Mouse (Mus musculus) adrenal gland, postnatal 10 days (tissue): ENCODE measurements at regions not wholly inside any gene's neighbourhood (a gene's known extent, or its start where the extent isn't known, plus 50 kb on each side); places are given as distances from the start of the nearest gene placed in this dataset.

Experiments
- DNase-seq: peaks from one replicate; pipeline ENCODE4 v3.0.0; 2021; ENCODE audit warnings: mixed read lengths

DNA sequence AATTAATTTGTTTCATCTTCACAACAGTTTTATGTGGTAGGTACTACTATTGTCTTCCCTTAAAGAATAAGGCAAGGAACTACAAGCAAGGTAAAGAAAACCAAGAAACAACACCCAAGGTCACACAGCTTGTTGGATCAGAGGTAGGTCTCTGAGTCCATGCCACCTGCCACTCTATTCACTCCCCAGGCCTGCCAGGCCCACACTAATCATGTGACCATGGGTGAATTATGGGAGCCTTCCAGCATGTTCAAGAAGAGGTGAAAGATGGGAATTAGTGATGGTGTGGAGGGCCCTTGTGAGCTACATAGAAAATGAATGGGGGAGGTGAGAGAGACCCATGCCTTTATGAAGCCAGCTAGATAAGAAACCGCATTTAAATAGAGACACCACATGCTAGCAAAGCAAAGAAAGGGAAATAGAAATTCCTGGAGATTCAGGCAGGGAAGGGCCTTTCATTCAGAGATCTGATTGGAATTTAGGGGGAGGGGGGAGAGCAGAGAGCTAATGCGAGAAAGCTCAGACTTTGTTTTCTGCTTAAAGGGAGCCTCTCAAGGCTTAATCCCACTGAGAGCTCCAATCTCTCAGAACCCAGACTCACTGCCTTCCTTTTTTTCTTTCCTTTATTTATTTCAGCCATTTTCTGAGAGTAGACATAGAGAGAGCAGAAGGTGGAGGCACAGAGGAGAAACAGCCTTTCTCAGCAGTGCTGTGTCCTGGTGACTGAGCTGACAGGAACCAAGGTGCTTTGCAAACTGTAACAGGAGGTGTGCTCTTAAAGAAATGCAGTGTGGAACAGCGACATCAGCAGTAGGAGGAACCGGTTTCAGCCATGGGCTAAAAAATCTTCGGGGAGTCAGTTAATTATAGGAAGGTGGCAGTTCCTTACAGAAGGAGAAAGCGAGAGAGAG lies 160.0 kb downstream of the Spata19 start:
- no peak for DNase-seq

DNA sequence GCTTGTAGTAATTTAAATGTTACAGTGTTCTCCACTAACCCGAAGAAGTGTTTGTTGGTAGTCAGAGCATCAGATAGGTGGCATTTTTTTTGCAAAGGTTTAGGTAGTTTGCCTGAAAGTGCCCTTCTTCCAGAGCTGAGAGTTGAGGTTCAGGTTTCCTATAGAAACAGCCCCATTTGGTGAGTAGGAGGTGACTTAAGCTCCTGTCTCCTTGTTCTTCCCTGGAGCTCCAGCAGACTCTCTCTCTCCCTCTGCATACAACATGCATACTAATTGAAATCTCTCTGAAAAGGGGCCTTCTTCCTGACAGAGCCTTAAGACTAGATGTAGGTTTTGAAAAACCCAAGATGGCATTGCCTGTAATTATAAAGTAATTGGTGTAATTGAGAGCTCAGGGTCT lies 161.3 kb downstream of the Spata19 start:
- DNase-seq = no peak

DNA sequence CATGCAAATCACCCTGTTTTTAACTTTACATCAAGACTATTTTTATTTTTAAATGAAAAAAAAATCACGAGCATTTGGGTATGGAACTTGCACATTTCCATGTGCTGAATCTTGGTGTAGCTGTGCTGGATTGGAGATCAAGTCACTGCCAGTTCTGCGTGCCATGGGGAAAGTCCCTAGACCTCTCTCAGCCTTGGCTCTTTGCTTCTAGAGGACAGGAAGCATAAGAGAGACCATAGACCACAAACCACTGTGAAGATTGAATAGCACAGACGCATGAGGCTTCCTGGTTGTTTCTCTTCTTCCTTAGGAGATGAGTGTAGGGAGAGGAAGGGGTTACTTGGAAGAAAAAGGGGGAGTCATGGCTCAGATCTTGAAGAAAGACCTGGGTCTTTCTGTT lies 161.7 kb downstream of the Spata19 start:
- no peak for DNase-seq

DNA sequence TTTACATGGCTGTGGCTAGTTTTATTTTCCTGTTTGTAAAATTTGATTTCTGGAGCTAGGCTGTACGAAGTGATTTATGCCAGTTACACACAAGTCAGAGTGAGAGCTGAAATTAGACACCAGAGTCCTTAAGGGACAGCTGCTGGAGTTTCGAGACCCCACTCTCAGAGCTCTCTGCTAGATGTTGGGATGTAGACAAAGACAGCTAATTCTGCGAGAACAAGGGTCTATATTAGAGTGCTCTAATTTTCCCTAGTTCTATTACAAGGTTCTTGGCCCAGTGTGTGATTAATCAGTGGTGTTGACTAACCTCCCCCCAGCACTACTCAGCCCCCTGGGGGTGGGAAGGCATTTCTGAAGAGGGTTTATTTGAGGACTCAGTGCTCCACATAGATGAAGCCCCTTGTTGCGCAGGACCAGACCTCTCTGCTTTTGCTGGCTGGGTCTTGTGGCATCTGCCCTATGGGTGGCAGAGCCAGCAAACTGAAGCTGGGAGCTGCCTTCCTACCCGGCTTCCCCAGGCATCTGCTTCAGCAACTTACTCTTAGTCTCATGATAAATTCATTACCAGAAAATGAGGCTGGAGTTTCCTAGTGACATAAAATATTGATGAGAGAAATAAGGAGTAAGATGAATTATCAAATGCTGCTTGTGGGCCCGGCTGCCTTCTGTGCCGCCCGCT lies 171.9 kb downstream of the Spata19 start:
- no peak for DNase-seq

DNA sequence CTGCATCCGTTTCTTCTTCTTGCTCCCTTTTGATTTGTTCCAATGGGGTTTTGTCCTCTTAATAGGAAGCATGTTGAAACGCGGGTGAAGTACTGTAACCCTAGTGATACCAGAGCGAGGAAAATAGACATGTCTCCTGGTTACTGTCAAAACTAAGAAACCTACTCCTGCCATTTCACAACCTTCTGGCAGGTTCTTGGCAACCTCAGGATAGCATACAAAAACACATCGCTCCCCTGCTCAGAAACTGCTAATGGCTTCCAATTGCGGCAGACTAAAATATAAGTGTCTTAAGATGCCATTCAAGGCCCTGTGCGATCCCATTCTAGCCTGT lies 172.4 kb downstream of the Spata19 start:
- no peak for DNase-seq

DNA sequence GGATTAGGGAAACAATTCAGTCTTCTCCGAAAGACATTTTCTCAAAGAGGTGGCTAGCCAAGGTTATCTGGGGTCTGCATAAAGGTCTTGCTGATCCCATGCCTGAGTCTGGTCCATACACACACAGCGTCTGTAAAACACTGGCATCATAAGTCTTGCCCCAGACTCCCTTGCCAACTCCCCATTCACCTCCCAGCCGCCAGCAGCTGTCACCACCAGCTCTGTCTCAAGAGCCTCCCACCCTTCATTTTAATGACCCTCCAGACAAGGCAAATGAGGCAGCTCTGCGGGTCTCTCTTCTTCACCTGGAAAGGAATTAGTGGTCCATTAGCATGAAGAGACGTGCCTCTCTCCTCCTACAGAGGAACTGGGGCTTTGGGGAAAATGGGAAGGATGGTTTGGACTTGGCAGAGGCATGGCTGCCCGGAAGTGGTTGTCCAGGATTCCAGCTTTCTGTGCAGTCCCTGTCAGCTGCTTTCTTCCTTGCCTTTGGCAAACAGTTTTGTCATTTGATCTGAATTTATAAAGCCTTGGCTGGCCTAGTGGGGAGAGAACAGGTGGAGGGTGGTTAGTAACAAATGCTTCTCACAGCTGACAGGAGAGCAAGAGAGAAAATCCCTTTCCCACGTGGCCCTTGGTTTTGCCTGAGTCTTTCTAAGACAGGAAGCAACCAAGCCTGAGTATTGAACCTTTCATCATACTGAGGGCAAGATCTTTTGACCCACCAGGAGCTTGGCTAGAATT lies 173.3 kb upstream of the Opcml start:
- DNase-seq = no peak

DNA sequence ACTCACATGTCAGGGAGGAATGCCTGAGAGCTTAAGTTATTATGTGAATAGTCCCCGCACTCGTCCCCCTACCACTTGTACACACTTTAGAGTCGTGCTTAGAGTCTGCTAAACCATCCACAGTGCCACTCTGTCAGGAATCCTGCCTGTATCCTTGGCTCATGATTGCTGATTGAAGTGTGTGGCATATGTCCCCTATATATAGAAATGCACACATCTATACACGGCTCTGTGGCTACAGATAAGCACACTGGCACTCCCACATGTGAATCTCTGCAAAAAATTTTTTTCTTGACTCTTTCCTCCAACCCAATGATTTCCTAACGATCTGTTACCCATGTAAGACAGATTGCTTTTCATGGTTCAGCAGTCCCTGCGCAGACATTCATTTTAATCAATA lies 155.7 kb upstream of the Opcml start:
- DNase-seq = no peak

DNA sequence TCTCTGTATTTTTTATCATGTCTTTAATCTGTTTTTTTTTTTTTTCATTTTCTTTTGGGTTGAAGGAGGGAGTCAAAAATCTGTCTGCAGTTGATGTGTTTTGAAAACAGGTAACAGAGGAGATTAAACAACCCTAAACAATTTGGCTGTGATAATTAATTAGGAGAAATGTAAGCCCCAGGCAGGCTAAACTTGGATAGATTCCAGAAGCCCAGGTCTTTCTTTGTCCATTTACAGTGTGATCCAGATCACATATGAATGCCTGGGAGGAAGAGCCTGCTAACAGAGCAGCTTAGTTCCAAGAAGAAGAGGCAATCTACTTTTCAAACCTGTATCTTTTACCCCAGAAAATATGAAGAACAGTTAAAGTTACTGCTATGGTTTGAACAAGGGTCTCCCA lies 150.0 kb upstream of the Opcml start:
- DNase-seq = no peak

DNA sequence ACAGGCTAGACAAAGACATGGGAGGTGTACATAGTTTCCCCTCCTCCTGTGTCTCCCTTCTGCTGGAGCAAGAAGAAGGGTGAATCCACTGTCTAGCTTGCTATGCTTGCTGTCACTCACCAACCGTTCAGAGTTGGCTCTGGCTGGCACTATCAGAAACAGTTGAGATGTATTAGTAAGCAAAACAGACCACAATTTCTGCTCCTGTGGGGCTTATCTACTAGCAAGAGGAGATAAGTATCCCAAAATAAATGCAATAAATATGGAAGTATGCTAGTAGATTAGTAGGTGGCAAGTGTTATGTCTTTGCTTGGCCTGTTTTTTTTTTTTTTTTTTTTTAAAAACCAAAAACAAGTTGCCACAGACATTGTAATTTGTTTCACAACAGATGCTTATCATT lies 147.3 kb upstream of the Opcml start:
- DNase-seq = no peak

DNA sequence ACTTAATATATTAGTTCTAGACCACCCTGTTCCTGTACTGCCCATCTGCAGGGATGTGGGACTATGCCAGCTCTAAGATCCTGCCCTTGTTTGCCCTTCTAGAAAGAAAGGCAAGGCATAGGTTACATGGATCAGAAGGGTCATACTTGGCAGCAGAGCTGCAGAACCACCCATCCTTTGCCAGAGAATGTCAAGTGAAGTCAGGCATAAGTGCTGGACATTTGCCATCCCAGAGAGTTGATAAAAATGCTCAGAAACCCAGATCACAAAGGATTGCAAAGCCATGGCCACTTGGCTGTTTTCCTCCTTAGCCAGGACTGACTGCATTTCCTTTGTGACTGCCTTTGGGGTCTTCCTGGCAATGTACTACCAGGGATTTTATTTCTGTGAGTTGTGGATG lies 146.7 kb upstream of the Opcml start:
- no peak for DNase-seq

DNA sequence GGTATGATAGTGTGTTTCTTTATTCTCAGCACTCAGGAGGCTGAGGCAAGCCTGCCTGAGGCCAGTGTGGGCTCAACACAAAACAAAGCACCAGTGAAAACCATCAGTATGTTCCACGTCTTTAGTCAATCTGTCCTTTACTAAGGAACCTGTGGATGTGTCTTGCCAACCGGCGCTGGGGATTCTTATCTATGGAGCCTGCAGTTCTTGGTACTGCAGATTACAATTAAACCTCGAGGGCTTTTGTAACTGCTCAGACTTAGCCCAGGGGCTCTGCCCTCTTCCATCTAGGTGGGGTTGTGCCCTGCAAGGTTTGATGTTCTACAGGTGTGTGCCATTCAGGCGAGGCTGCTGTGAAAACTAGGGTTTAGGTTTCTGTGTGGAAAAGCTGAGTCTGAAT lies 145.1 kb upstream of the Opcml start:
- DNase-seq = no peak

DNA sequence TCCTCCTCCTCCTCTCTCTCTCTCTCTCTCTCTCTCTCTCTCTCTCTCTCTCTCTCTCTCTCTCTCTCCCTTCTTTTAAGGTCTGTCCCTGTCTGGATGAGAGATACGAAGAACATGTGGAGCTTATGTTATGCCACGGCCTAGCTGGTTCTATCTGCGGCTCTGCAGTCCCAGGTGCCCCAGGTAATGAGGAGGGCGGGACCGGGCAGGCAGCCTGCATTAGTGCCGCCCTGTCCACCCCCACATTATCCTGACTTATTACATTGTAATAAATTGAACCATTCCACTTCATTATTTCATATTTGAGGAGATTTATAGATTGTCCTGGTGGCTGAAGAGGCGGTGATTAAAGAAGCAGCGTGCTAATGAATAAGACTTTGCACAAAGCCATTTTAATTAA lies 144.5 kb upstream of the Opcml start:
- no peak for DNase-seq

DNA sequence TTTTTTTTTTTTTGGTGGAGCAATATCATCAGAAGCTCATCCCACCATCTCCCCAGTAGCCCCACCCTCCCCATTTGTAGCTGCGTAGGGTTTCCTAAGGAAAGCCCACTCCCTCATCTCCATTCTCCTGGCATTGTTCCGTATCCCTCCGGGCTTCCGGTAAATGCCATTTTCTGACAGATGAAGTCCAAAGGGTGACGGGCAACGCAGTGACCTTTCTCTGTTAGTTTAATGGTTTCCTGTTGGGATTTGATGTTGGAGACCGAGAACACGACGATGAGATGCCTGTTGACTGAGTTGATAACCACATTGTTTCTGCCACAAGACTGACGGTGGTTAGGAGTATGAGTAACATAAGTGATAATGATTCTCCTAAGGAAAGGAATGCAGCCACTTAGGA lies 143.6 kb upstream of the Opcml start:
- DNase-seq = no peak

DNA sequence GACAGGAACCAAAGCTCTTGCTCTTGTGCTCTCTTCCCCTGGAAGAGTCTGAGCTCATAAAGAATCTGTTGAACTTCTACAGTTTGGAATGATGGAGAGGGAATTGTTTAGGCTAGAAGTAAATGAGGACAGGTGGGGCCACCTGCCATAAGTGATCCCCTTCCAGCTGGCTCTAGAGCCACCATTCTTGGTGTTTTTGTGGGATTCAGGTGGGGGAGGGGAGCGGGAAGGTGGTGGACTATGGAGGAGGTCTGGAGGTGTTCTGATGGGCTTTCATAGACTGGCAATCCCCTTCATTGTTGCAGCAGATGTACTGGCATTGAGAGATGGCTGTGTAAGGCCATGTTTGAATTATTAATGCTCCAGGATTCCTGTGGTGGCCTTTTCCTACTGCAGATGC lies 132.6 kb upstream of the Opcml start:
- DNase-seq = no peak

DNA sequence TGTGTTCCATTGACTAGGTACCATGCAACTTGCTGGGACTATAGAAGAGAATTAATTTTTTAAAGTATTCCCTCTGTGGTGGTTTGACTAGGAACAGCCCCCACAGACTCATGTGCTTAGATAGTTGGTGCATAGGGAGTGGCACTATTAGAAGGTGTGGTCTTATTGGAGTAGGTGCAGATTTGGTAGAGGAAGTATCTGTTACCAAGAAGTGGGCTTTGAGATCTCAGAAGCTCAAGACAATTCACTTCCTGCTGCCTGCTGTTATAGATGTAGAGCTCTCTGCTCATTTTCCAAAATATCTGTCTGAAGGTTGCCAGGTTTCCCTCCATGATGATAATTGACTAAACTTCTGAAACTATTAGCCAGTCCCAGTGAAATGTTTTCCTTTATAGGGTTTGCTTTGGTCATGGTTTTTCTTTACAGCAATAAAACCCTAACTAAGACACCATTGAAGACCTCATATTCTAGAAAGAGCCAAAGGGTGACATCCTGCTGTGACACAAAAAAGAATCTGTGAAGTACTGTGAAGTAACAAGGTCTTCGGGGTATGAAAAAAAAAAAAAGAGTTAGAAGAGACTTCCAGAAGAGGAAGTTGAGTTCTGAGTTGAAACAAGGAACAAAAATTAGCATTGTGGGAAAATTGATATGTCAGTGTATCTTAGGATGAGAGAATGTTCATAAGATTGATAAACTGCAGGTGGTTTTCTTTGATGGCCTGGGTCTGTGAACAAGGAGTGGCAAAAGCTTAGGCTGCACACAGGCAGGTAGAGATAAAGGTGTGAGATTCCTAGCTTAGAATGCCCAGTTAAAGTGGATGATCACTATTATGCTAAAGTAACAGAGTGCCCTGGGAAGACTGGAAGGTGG lies 128.9 kb upstream of the Opcml start:
- DNase-seq = no peak

DNA sequence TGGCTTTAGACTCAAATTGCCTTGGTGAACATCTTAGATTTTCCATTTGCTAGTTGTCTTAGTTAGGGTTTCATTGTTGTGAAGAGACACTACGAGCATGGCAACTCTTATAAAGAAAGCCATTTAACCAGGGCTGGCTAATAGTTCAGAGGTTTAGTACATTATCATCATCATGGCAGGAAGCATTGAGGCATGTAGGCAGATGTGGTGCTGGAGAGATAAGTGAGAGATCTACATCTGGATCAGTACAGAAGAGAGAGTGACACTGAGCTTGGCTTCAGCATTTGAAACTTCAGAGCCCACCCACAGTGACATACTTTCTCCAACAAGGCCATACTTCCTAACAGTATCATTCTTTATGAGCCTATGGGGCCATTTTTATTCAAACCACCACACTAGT lies 127.3 kb upstream of the Opcml start:
- no peak for DNase-seq

DNA sequence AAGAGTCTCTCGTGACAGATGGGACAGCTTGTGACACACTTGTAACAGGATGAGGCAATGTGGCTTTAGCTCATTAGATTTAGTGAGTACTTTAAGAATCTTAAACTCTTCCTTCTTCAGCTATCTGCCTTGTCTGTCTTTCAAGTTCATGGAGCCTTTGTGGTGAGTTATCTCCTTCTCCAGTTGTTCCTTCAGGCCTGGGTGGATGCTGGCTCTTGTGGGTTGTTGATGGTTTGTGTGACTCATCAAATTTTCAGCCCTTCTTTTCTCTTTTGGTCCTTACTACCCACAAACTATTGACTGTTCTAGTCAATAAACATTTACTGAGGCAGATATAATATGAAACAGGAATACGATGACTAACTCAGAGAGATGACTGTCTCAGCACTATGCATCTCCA lies 124.9 kb upstream of the Opcml start:
- DNase-seq = no peak

DNA sequence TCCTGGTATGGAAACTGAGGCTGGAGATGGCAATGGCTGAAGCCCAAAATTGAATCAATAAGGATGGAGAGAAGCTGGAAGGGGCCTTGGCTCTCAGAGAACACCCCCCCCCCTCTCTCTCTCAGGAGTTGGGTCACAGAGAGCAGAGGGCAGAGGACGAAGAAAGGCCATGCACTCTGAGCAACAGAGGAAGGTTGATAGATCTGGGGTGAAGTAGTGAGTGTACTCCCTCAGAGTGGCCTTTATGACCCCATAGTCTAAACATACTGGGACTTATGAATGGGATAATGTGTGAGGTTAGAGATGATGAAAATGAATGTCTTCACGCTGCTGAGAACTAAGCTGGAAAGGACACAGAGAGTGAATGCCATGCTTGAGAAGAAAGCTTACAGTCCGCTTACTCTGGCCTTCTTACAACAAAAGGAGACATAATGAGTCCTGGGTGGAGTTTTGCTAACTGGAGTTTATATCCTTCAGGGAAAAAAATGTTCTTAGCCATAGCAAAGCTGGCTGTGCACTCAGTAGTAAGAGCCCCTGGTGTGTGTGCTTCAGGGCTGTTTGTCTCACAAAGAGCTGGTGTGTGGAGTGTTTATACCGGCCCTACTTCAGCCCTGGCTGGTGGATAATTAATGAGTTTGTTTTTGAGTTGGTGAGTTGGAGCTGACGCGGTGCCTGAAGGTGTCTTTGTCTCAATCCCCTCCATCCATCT lies 120.4 kb upstream of the Opcml start:
- DNase-seq = no peak

DNA sequence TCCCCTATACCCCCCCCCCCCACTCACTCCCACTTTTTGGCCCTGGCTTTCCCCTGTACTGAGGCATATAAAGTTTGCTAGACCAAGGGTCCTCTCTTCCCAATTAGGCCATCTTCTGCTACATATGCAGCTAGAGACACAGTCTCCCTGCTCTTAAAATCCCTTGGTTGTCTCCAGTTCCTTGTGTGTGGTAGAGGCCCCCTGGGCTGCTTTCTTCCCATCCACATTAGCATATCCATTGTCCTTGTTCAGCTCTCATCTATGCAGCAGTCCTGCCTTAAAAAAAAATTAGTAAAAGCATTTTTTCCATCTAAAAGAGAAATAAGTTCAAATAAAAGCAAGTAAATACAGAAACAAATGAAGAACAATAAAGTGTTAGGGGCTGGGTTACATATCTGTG lies 105.2 kb upstream of the Opcml start:
- DNase-seq = no peak

DNA sequence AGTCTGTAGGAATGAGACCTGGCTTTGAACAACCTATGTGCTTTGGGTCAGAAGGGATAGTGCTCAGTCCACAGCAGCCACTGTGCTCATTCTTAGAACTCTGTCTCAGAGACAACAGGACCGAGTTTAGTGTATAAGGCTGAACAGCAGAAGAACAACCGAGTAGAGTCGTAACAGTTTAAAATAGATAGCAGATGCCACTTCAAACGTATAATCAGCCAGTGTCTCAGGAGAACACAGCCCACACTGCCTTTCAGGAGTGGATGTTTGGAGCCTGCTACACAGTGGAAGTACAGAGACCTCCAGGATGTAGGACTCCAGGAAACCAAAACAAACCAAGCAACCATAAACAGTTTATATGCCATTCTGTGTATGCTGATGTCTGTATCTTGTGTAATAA lies 99.0 kb upstream of the Opcml start:
- no peak for DNase-seq

DNA sequence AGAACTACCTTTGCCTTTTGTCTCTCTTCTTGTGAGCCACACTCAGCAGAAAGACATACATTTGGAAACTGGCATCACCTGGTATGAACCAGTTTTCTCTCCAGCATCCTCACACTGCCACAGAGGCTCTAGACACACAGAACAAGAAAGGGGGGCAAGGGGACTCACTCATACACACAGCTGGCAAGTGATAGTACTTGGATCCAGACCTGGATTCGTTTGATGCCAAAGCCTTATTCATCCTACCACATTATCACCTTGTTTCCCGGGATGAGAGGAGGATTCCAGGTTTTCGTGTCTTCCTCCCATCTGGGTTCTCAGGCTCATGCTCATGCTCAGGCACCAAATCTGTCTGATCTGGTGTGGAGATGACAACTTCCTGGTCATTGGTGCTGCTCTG lies 97.8 kb upstream of the Opcml start:
- DNase-seq = no peak
